Mouse (Mus musculus) heart, embryonic 12.5 days (tissue): ENCODE measurements around the gene Amz1. TPM values are rescaled to one million over a fixed set of nuclear protein-coding genes. Genes with fewer than 3 reads are reported as not detected.

Source experiments
- ATAC-seq: fragments of 200-750 bp; cut with Nextera tagmentation; 2 replicates; pipeline ENCODE4 v1.8.0; 2017; ENCODE audit warnings: moderate TSS enrichment, moderate library complexity; ENCODE audit not compliant: insufficient number of reproducible peaks, low FRiP score
- H3K27ac ChIP-seq: fragments of 300-500 bp; sonication (generic); 2 replicates; pipeline ENCODE4 v1.5.1; 2016; ENCODE audit warnings: mild to moderate bottlenecking, moderate library complexity; ENCODE audit not compliant: poor library complexity, severe bottlenecking
- H3K27me3 ChIP-seq: fragments of 300-500 bp; sonication (generic); replicated peaks from 2 replicates; pipeline ENCODE4 v1.6.1; 2016; ENCODE audit warnings: mild to moderate bottlenecking, moderate library complexity
- H3K36me3 ChIP-seq: fragments of 300-500 bp; sonication (generic); 2 replicates; pipeline ENCODE4 v1.6.1; 2016; ENCODE audit warnings: mild to moderate bottlenecking, moderate library complexity
- H3K4me1 ChIP-seq: fragments of 300-500 bp; sonication (generic); replicated peaks from 2 replicates; pipeline ENCODE4 v1.6.1; 2016; ENCODE audit warnings: mild to moderate bottlenecking
- H3K4me2 ChIP-seq: fragments of 300-500 bp; sonication (generic); 2 replicates; pipeline ENCODE4 v1.6.1; 2016; ENCODE audit warnings: mild to moderate bottlenecking, moderate library complexity
- H3K4me3 ChIP-seq: fragments of 300-500 bp; sonication (generic); 2 replicates; pipeline ENCODE4 v1.5.1; 2016; ENCODE audit warnings: mild to moderate bottlenecking
- H3K9ac ChIP-seq: fragments of 300-500 bp; sonication (generic); 2 replicates; pipeline ENCODE4 v1.6.1; 2016; ENCODE audit warnings: mild to moderate bottlenecking, moderate library complexity
- H3K9me3 ChIP-seq: fragments of 300-500 bp; sonication (generic); replicated peaks from 2 replicates; pipeline ENCODE4 v1.6.1; 2016; ENCODE audit warnings: mild to moderate bottlenecking, moderate library complexity
- WGBS: fragments of 180-500 bp; shearing (Covaris S2); methylation state at CpG from one replicate; pipeline ENCODE4 v1.1.7; 2016; 5-methylcytosine and 5-hydroxymethylcytosine counted together
- polyA plus RNA-seq: library from polyadenylated mRNA; unstranded; fragments of >200 nt; fragmentation: Nextera tagmentation; extraction: Ambion mirVana; gene quantifications from 2 replicates; pipeline ENCODE4 v1.2.1, GENCODE M21; 2016

Amz1 gene
- 0.40 and 0.59 TPM in 2 replicates for polyA plus RNA-seq

- no peak for ATAC-seq
- WGBS: 75% methylated on average over 13 of the region's 13 CpGs
Observed at GRCm38 (mm10) chr5:140723822-140724221, at the start of gene Amz1. Gene Amz1 (plus strand): TSS chr5:140724127.

GRCm38 (mm10) chr5:140675079-140675478 lies 48.8 kb upstream of the Amz1 start:
- Histone ChIP-seq H3K27ac (no peak overlapping the region), H3K36me3 (peaks cover 50% of the 10 kb centered on the region), H3K4me2 (no peak overlapping the region), H3K27me3 (no peaks in the 10 kb centered on the region), H3K4me1 (peaks cover 7% of the 10 kb centered on the region; the same call in 1 of the 2 replicates), H3K9me3 (no peaks in the 10 kb centered on the region), H3K9ac (no peak overlapping the region), H3K4me3 (no peak overlapping the region)
- ATAC-seq: no peak
- whole genome bisulfite sequencing: 84% methylated on average over 11 of the region's 11 CpGs

More at GRCm38 (mm10) chr5:140723822-140724221, at the start of gene Amz1:
- Histone ChIP-seq H3K27ac (no peak within 1 kb of the TSS), H3K27me3 (0 out of 2 replicates have a peak, but pooled peaks cover 6% of the 10 kb centered on the region), H3K9ac (no peak within 1 kb of the TSS), H3K36me3 (peaks cover 13% of the 10 kb centered on the region), H3K9me3 (0 out of 2 replicates have a peak, but pooled peaks cover 8% of the 10 kb centered on the region), H3K4me2 (no peak within 1 kb of the TSS), H3K4me1 (no peaks in the 10 kb centered on the region), H3K4me3 (no peak within 1 kb of the TSS)

- Histone ChIP-seq H3K27ac (no peak overlapping the region), H3K9me3 (no peaks in the 10 kb centered on the region), H3K36me3 (peaks cover 45% of the 10 kb centered on the region), H3K4me3 (no peak overlapping the region), H3K4me2 (no peak overlapping the region), H3K4me1 (peaks cover 7% of the 10 kb centered on the region; the same call in 1 of the 2 replicates), H3K27me3 (no peaks in the 10 kb centered on the region), H3K9ac (no peak overlapping the region)
- WGBS: 85% methylated on average over 11 of the region's 11 CpGs
- ATAC-seq: no peak
Observed at GRCm38 (mm10) chr5:140675640-140676039, 48.3 kb upstream of the Amz1 start.

GRCm38 (mm10) chr5:140677137-140677536 lies 46.8 kb upstream of the Amz1 start:
- Histone ChIP-seq H3K9ac (no peak overlapping the region), H3K9me3 (no peaks in the 10 kb centered on the region), H3K4me1 (peaks cover 2% of the 10 kb centered on the region; the same call in 1 of the 2 replicates), H3K4me2 (no peak overlapping the region), H3K4me3 (no peak overlapping the region), H3K27me3 (no peaks in the 10 kb centered on the region), H3K36me3 (peaks cover 49% of the 10 kb centered on the region), H3K27ac (no peak overlapping the region)
- WGBS: 90% methylated on average over 6 of the region's 6 CpGs
- ATAC-seq: no peak

- no peak for ATAC-seq
- Histone ChIP-seq H3K9ac (no peak overlapping the region), H3K36me3 (peaks cover 33% of the 10 kb centered on the region), H3K9me3 (no peaks in the 10 kb centered on the region), H3K4me3 (no peak overlapping the region), H3K27me3 (no peaks in the 10 kb centered on the region), H3K4me1 (no peaks in the 10 kb centered on the region), H3K4me2 (no peak overlapping the region), H3K27ac (no peak overlapping the region)
- WGBS: 88% methylated on average over 6 of the region's 6 CpGs
Observed at GRCm38 (mm10) chr5:140680051-140680450, 43.9 kb upstream of the Amz1 start.

GRCm38 (mm10) chr5:140680950-140681349 lies 43.0 kb upstream of the Amz1 start:
- H3K4me1 ChIP-seq: no peaks in the 10 kb centered on the region
- no peaks in the 10 kb centered on the region for H3K9me3 ChIP-seq
- peaks cover 26% of the 10 kb centered on the region; the same call in 1 of the 2 replicates for H3K36me3 ChIP-seq
- no peak overlapping the region for H3K4me2 ChIP-seq
- no peak overlapping the region for H3K9ac ChIP-seq
- WGBS: 83% methylated on average over 1 of the region's 1 CpGs
- no peak for ATAC-seq
- no peaks in the 10 kb centered on the region for H3K27me3 ChIP-seq
- no peak overlapping the region for H3K27ac ChIP-seq
- no peak overlapping the region for H3K4me3 ChIP-seq

GRCm38 (mm10) chr5:140682113-140682512 lies 41.8 kb upstream of the Amz1 start:
- no peak overlapping the region for H3K4me2 ChIP-seq
- no peaks in the 10 kb centered on the region for H3K27me3 ChIP-seq
- H3K4me3 ChIP-seq: no peak overlapping the region
- H3K9ac ChIP-seq: no peak overlapping the region
- H3K36me3 ChIP-seq: peaks cover 16% of the 10 kb centered on the region; the same call in 1 of the 2 replicates
- 83% methylated on average over 6 of the region's 6 CpGs for WGBS
- no peak for ATAC-seq
- no peaks in the 10 kb centered on the region for H3K9me3 ChIP-seq
- no peaks in the 10 kb centered on the region for H3K4me1 ChIP-seq
- H3K27ac ChIP-seq: no peak overlapping the region

- H3K27me3 ChIP-seq: no peaks in the 10 kb centered on the region
- peaks cover 18% of the 10 kb centered on the region for H3K36me3 ChIP-seq
- no peak overlapping the region for H3K4me2 ChIP-seq
- H3K4me3 ChIP-seq: no peak overlapping the region
- no peak for ATAC-seq
- H3K4me1 ChIP-seq: no peaks in the 10 kb centered on the region
- WGBS: 66% methylated on average over 16 of the region's 16 CpGs
- H3K9ac ChIP-seq: no peak overlapping the region
- H3K9me3 ChIP-seq: no peaks in the 10 kb centered on the region
- H3K27ac ChIP-seq: no peak overlapping the region
Observed at GRCm38 (mm10) chr5:140684343-140685148, 39.4 kb upstream of the Amz1 start.

- Histone ChIP-seq H3K27me3 (no peaks in the 10 kb centered on the region), H3K4me3 (no peak overlapping the region), H3K9ac (no peak overlapping the region), H3K36me3 (peaks cover 32% of the 10 kb centered on the region), H3K4me1 (no peaks in the 10 kb centered on the region), H3K9me3 (no peaks in the 10 kb centered on the region), H3K4me2 (no peak overlapping the region), H3K27ac (no peak overlapping the region)
- WGBS: 70% methylated on average over 3 of the region's 3 CpGs
- no peak for ATAC-seq
Observed at GRCm38 (mm10) chr5:140688434-140688833, 35.5 kb upstream of the Amz1 start.

- WGBS: 82% methylated on average over 7 of the region's 7 CpGs
- Histone ChIP-seq H3K4me2 (no peak overlapping the region), H3K9me3 (no peaks in the 10 kb centered on the region), H3K4me1 (peaks cover 12% of the 10 kb centered on the region), H3K9ac (no peak overlapping the region), H3K4me3 (no peak overlapping the region), H3K36me3 (peaks cover 39% of the 10 kb centered on the region), H3K27me3 (no peaks in the 10 kb centered on the region), H3K27ac (no peak overlapping the region)
- no peak for ATAC-seq
Observed at GRCm38 (mm10) chr5:140695987-140696386, 27.9 kb upstream of the Amz1 start.

- no peak overlapping the region for H3K9ac ChIP-seq
- WGBS: 74% methylated on average over 9 of the region's 9 CpGs
Observed at GRCm38 (mm10) chr5:140699776-140700175, 24.2 kb upstream of the Amz1 start.

More at GRCm38 (mm10) chr5:140699776-140700175, 24.2 kb upstream of the Amz1 start:
- Histone ChIP-seq H3K27ac (no peak overlapping the region), H3K4me1 (peaks cover 27% of the 10 kb centered on the region), H3K4me3 (no peak overlapping the region), H3K9me3 (no peaks in the 10 kb centered on the region), H3K27me3 (no peaks in the 10 kb centered on the region), H3K36me3 (peaks cover 30% of the 10 kb centered on the region), H3K4me2 (no peak overlapping the region)
- ATAC-seq: no peak
